Mouse (Mus musculus) hindbrain, embryonic 15.5 days (tissue): ENCODE data around the gene Acot9. TPM values are rescaled to one million over a fixed set of nuclear protein-coding genes. Genes with fewer than 3 reads are reported as not detected.

Source experiments
- ATAC-seq: fragments of 200-750 bp; cut with Nextera tagmentation; 2 replicates; pipeline ENCODE4 v1.8.0; 2017; ENCODE audit warnings: low read depth, moderate number of reproducible peaks, moderate TSS enrichment; ENCODE audit not compliant: low FRiP score
- H3K27ac ChIP-seq: fragments of 300-500 bp; sonication (generic); replicated peaks from 2 replicates; pipeline ENCODE4 v1.5.1; 2015; ENCODE audit warnings: mild to moderate bottlenecking, inconsistent platforms
- H3K27me3 ChIP-seq: fragments of 300-500 bp; sonication (generic); 2 replicates; pipeline ENCODE4 v1.6.1; 2015; ENCODE audit warnings: control low read depth, inconsistent platforms
- H3K36me3 ChIP-seq: fragments of 300-500 bp; sonication (generic); 2 replicates; pipeline ENCODE4 v1.6.1; 2015; ENCODE audit warnings: control low read depth, inconsistent platforms
- H3K4me1 ChIP-seq: fragments of 300-500 bp; sonication (generic); replicated peaks from 2 replicates; pipeline ENCODE4 v1.6.1; 2015; ENCODE audit warnings: control low read depth, inconsistent platforms
- H3K4me2 ChIP-seq: fragments of 300-500 bp; sonication (generic); 2 replicates; pipeline ENCODE4 v1.6.1; 2015; ENCODE audit warnings: moderate library complexity, mild to moderate bottlenecking, inconsistent platforms
- H3K4me3 ChIP-seq: fragments of 300-500 bp; sonication (generic); 2 replicates; pipeline ENCODE4 v1.5.1; 2015; ENCODE audit warnings: mild to moderate bottlenecking, inconsistent platforms
- H3K9ac ChIP-seq: fragments of 300-500 bp; sonication (generic); 2 replicates; pipeline ENCODE4 v1.6.1; 2015; ENCODE audit warnings: inconsistent platforms
- H3K9me3 ChIP-seq: fragments of 300-500 bp; sonication (generic); 2 replicates; pipeline ENCODE4 v1.6.1; 2016; ENCODE audit warnings: control low read depth, inconsistent platforms
- WGBS: fragments of 180-500 bp; shearing (Covaris S2); methylation state at CpG from one replicate; pipeline ENCODE4 v1.1.7; 2015; 5-methylcytosine and 5-hydroxymethylcytosine counted together
- polyA plus RNA-seq: library from polyadenylated mRNA; unstranded; fragments of >200 nt; fragmentation: Nextera tagmentation; extraction: Ambion mirVana; gene quantifications from 2 replicates; pipeline ENCODE4 v1.2.1, GENCODE M21; 2015

The Acot9 gene
- polyA plus RNA-seq, 1 experiment from 2014 or later: 41.5 TPM

GRCm38 (mm10) chrX:155337567-155337904 lies 75.3 kb downstream of the Acot9 start:
- Histone ChIP-seq H3K4me3 (peak overlapping the region; percentile 55), H3K27ac (no peak overlapping the region), H3K4me1 (no peaks in the 10 kb centered on the region), H3K4me2 (peak overlapping the region; percentile 63), H3K27me3 (no peaks in the 10 kb centered on the region), H3K36me3 (no peaks in the 10 kb centered on the region), H3K9me3 (no peaks in the 10 kb centered on the region), H3K9ac (peak overlapping the region; percentile 53)
- WGBS: 20% methylated on average over 7 of the region's 7 CpGs
- no peak for ATAC-seq

DNA sequence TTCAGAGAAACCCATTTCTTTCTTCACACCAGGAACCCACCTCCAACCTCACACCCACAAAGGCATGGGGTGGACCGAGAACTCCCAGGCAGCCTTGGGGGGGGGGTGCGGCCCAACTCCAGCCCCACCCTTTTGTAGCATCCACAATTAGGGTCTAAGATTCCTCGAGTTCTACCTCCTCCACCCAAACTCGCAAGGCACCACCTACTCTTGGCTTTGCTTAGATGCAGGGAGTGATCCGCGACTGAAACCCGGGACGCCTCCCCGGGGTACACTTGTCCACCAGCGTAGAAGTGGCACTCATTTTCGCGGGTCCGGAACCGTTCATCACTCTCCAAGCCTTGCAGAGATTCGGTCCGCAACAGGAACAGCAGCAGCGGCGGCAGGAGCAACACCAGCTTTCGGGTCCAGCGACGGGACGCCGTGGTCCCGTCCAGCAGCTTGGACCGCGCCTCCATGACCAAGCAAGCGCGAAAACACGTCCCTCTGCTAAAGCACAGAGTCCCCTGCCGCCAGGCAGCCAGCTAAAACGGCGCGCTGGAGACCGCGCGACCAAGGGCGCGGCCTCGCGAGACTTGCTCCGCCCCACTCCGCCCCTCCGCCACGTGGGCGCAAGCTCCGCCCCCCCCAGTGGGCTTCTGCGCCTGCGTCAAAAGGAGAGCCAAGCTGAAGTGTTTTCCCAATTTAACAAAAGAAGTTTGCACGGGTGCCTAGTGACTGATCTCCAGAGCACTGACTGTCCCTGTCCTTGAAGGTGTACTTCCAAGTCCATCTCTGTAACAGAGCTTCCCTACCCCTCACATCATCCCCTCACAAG lies 75.9 kb downstream of the Acot9 start:
- Histone ChIP-seq H3K27ac (peak overlapping the region; percentile 69), H3K27me3 (no peaks in the 10 kb centered on the region), H3K36me3 (no peaks in the 10 kb centered on the region), H3K4me1 (no peaks in the 10 kb centered on the region), H3K9ac (peak overlapping the region; percentile 53), H3K4me3 (peak overlapping the region; percentile 55), H3K4me2 (peak overlapping the region; percentile 63), H3K9me3 (no peaks in the 10 kb centered on the region)
- peak; percentile 98 for ATAC-seq
- 16% methylated on average over 48 of the region's 49 CpGs for WGBS

DNA sequence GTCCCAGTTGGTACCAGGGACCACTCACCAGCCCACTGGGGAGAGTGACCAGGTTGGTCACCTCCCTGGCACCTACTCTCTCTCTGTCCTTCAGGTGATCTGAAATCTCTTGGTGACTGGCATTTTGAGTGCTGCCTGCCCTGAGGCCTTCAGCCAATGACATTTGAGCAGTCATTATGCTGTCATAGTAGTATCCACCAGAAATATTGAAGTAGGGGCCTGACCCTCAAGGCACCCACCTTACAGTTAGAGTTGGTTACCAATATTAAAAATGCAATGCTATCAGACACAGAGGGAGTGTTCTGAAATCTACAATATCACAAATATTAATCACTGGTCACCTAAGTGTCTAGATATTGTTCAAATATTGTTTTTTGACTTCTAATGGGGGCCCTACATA lies 78.4 kb downstream of the Acot9 start, which contains the start of gene Prdx4:
TSS of gene Prdx4 (minus strand) at position 101 of the 400 bp plus-strand sequence.
- ATAC-seq: no peak
- no peak within 1 kb of the TSS for H3K9ac ChIP-seq
- H3K4me3 ChIP-seq: no peak within 1 kb of the TSS
- H3K36me3 ChIP-seq: no peaks in the 10 kb centered on the region
- H3K27ac ChIP-seq: no peak within 1 kb of the TSS
- no peak within 1 kb of the TSS for H3K4me2 ChIP-seq
- no peaks in the 10 kb centered on the region for H3K9me3 ChIP-seq
- H3K4me1 ChIP-seq: no peaks in the 10 kb centered on the region
- no peaks in the 10 kb centered on the region for H3K27me3 ChIP-seq

DNA sequence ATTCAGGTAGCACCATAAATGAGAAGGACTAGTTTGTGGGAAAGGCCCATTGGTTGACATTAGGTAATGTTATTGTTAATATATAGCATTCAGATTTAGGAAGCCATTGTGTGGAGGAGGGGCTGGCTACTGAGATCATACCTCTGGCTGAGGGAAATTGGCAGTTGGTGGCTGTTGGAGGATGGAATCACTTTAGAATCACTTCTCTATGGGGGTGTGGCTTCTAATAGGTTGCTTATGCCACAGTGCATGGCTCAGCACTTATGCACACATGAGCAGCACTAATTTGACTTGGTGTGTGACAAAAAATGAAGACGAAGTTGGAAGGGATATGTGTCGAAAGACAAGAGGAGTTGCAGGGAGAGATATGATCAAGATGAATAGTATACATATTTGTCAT lies 84.0 kb downstream of the Acot9 start:
- H3K4me1 ChIP-seq: no peaks in the 10 kb centered on the region
- no peak overlapping the region for H3K27ac ChIP-seq
- no peak overlapping the region for H3K9ac ChIP-seq
- no peak overlapping the region for H3K4me3 ChIP-seq
- H3K36me3 ChIP-seq: no peaks in the 10 kb centered on the region
- ATAC-seq: no peak
- WGBS: 94% methylated on average over 2 of the region's 2 CpGs
- H3K27me3 ChIP-seq: no peaks in the 10 kb centered on the region
- H3K4me2 ChIP-seq: no peak overlapping the region
- H3K9me3 ChIP-seq: no peaks in the 10 kb centered on the region

Other genes with a start within 250 kb of the Acot9 start
- gene Magea5, start 199.3 kb upstream of the Acot9 start, polyA plus RNA-seq: not detected in 2 replicates
- gene Magea1, start 172.7 kb upstream of the Acot9 start, polyA plus RNA-seq: not detected in 2 replicates
- not detected in 2 replicates for gene Magea2, start 168.8 kb upstream of the Acot9 start, polyA plus RNA-seq
- gene Cldn34b2, start 134.0 kb upstream of the Acot9 start, polyA plus RNA-seq: not detected in 2 replicates
- gene Sat1, start 46.0 kb upstream of the Acot9 start, polyA plus RNA-seq: 79.0 and 82.0 TPM in 2 replicates
- 103 and 110 TPM in 2 replicates for gene Prdx4, start 78.3 kb downstream of the Acot9 start, polyA plus RNA-seq